Mouse (Mus musculus) megakaryocyte, adult 5-6 weeks (primary cell): ENCODE results near the gene Foxi2. TPM values are rescaled to one million over a fixed set of nuclear protein-coding genes. Genes with fewer than 3 reads are reported as not detected.

Experiments
- ATAC-seq: 2 replicates; pipeline ENCODE4 v1.8.0; 2016; ENCODE audit warnings: mild to moderate bottlenecking, inconsistent platforms; ENCODE audit not compliant: poor library complexity, severe bottlenecking
- total RNA-seq, 2 experiments: library from RNA; stranded (forward) in 1 of 2; stranded (reverse) in 1 of 2; fragments of 153-499, 151-499 nt in 1 of 2; fragments of 221-1000, 200-1000 nt in 1 of 2; gene quantifications; 2 replicates each; pipeline versions ENCODE4 v1.2.3 to v1.2.4; 2015 to 2017

Foxi2 gene
- total RNA-seq (2015) = not detected in 2 replicates
- total RNA-seq (2017) = not detected in 2 replicates

- ATAC-seq = 0 out of 2 replicates have a peak, but pooled peaks have one; percentile 30
Observed at GRCm38 (mm10) chr7:135410237-135410965, at the start of gene Foxi2. TSS of gene Foxi2 (plus strand) at chr7:135410308.

DNA sequence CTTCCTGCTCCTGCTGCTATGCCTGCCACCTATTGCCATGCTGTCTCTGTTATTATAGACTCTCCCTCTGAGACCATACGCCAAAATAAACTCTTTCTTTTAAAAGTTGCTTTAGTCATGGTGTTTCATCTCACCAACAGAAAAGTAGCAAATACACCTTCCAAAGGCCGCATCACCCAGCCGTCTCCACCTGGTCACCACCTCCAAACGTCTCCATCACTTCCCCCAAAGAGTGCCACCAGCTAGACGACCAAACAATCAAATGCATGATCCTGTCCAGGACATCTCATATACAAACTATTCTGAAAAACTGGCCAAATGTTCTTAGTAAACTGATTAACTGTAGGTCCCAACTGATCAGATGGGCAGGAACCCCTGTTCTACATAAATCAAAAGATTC is 45.5 kb upstream of the Foxi2 start:
- no peak for ATAC-seq

- no peak for ATAC-seq
Observed at GRCm38 (mm10) chr7:135376048-135376447, 34.1 kb upstream of the Foxi2 start.

DNA sequence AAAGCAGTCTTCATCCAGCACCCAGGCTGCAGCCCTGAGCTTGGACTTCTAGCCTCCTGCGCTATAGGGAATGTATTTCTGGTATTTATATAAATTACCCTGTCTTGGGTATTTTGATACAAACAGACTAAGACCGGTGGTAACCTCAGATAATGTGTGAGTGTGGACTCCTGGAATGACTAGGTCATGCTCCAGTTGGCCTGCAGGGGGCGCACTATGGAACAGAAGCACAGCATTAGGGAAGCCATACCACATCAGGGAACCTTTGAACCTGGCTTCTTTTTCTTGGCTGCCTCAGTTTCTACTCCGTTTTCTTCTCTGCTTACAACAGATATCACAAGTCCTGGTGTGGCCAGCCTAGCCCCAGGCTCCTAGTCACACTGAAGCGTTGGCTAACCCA is 33.2 kb upstream of the Foxi2 start:
- peak; percentile 64; the same call in 1 of the 2 replicates for ATAC-seq

DNA sequence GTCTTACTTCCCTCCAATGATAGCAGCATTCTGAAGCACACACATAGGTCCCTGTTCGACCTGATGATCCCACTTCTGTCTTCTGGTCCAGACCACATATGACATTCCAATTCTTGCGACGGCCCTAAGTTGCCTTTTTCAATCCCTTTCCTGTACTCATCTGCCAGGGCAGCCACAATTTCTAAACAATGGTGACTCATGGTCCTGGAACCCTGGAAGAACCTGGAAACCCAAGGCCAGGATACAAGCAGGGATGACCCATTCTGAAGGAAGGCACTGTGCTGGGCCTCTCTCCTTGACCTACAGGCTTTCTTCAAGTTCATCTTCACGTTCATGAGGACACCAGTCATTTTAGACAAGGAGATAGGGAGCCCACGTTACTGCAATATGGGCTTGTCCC is 31.8 kb upstream of the Foxi2 start:
- ATAC-seq = no peak

GRCm38 (mm10) chr7:135389039-135389438 is 21.1 kb upstream of the Foxi2 start:
- ATAC-seq = no peak

DNA sequence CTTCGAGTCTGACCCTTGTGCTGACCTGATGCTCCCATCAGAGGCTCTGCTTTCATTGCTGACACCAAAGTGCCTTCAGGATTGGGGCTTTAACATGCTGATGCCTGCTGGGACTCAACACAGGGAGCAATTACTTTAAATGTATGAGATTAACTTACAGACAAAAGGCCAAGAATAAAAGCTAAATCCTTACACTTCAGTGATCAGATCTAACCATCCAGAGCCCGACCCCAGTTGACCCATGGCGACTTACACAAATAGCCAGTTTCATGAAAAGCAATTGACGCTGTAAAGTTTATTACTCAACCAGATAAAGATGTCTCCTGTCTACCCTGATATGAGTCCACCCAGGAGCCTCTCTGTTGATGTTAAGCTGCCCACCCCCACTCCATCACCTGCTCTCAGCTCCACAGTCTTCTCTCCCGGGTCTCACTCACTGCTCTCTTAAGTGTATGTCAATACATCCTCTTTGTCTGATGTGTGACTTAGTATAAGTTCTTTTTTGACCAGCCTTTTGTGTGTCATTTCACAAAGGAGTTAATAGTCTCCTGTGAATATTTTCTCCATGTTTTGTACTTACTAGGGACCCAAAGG is 17.1 kb upstream of the Foxi2 start:
- ATAC-seq = no peak

DNA sequence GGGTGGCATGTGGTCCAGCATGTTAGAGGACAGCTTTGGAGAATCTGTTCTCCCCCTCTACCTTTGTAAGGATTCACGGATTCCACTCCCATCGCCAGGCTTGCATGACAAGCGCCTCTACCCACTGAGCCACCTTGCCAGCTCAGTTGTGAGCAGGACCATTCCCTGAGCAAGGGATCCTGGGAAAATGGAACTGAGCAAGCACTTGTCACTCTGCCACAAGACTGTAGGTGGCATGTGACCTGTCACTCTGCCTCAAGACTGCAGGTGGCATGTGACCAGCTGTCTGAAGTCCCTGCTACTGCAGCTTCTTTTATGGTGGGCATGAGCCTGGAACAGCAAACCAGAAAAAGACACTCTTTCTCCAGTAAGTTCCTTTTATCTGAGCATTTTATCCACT is 15.7 kb upstream of the Foxi2 start:
- ATAC-seq = no peak

DNA sequence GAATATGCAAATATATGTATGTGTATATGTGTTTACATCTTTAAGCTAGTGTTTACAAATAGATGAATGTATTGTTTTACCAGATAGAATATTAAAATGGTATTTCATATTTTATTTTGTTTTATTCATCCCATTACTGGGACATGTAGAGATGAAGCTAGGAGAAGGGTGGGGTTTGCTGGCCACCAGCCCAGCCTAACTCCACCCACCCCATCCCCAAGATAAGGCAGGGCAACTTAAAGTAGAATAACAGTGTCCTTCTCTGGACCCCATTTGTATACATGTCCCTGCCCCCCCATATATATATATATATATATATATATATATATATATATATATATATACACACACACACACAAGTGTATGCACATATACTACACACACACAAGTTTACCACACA is 14.9 kb upstream of the Foxi2 start:
- no peak for ATAC-seq

GRCm38 (mm10) chr7:135397096-135397495 is 13.0 kb upstream of the Foxi2 start:
- no peak for ATAC-seq

DNA sequence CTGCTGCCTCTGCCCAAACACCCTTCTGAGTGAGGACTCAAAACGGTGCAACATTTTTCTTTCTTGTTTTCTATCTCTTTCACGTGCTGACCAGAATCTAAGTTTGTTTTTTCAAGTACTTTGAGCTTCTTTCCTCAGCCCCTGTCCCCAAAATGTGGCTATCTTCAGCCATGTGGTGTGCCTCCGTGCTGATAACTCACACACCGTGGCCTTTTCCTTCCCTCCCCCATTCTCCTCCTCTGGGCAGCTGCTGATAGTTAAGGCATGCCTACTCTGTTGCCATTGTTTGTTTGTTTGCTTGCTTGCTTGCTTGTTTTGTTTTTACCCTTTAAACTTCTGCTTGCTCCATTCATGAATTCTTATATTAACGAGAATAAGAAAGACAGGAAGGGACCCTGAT is 12.2 kb upstream of the Foxi2 start:
- no peak for ATAC-seq

GRCm38 (mm10) chr7:135403416-135403815 is 6.7 kb upstream of the Foxi2 start:
- 0 out of 2 replicates have a peak, but pooled peaks have one; percentile 35 for ATAC-seq

DNA sequence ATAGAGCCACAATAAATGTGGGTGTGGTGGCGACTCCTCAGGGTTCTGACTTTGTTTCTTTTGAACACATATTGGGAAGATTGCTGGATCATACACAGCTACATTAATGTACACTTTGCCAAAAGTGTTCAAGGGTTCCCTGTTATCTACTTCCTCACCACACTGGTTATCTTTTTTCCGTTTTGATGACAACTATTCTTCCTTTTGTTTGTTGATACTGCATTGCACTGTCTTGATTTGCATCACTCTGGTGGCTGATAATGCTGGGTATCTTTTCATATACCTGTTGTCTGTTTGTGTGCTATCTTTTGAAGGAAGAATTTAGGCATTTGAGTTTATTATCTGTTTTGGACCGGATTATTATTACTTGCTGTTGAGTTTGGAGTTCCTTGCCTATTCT is 3.3 kb upstream of the Foxi2 start:
- ATAC-seq = no peak

- no peak for ATAC-seq
Observed at GRCm38 (mm10) chr7:135408501-135408900, 1.6 kb upstream of the Foxi2 start.

DNA sequence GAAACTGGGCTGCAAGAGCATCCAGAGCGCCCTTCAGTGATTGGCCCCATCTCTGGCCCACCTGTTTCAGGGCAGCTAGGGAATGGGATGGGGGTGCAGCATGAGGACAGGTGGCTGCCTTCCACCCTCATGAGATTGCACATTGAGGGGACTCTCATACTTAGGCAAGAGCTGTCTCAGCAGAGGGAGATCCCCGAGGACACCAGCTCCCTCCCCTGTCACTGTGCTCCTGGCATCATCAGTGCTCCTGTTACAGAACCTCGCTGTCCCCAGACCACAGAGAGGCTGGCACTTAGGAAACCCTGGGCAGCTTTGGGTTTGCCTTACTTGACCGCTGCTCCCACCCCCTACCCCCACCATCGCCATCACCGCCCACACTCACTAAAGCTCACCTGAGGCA is 2.2 kb downstream of the Foxi2 start:
- ATAC-seq = no peak

- ATAC-seq = no peak
Observed at GRCm38 (mm10) chr7:135428840-135429239, 18.7 kb downstream of the Foxi2 start.

DNA sequence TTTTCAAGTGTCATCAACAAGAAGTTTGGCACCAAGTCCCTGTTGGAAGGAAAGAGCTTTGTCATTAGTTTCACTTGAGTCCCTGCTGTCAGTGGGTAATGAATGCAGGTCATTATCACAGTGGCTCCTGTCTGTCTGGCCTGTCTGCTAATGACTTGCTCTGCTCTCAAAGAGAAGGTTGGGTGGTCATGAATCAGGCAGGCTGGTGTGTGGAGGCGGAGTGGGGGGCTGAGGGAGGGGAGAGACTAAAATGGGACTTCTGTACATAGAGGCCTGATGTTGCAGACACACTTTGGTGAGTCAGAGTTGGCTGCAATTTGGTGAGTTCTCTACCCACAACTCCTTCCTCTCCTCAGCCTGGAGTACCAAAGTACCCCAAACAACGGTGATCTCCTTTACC is 20.8 kb downstream of the Foxi2 start:
- no peak for ATAC-seq

DNA sequence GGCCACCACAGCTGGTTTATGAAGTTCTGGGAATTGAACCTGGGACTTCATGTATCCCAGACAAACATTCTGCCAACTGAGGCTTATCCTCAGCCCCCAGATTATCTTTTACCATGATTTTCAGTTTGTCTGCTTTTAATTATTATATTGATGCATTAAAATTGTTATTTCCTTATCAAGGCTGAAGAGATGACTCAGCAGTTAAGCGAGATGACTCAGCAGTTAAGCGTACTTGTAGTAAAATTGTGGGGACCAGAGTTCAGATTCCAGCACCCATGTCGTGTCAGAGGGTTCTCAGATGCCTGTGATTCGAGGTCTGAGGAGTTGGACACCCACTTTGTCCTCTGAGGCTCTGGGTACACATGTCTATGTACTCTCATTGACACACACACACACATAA is 33.8 kb downstream of the Foxi2 start:
- no peak for ATAC-seq

- ATAC-seq = no peak
Observed at GRCm38 (mm10) chr7:135451340-135451739, 41.2 kb downstream of the Foxi2 start.

GRCm38 (mm10) chr7:135452366-135452765 is 42.3 kb downstream of the Foxi2 start:
- ATAC-seq = no peak

GRCm38 (mm10) chr7:135453690-135454089 is 43.6 kb downstream of the Foxi2 start:
- ATAC-seq = no peak
